Mouse (Mus musculus) cerebellum, postnatal 36 days (tissue): Measurements from ENCODE around the gene Calcoco1.

Experiments used
- DNase-seq, 2 experiments: peaks; one replicate each; pipeline ENCODE4 v3.0.0; 2021 to 2022; ENCODE audit warnings: mixed read lengths in 2 of 2

Gene Calcoco1

GRCm38 (mm10) chr15:102736127-102736944, 14.4 kb upstream of the Calcoco1 start:
- DNase-seq = peak; percentile 72 to 74

GRCm38 (mm10) chr15:102735031-102735430, 13.1 kb upstream of the Calcoco1 start:
- peak; percentile 49 to 56 for DNase-seq

GRCm38 (mm10) chr15:102733759-102734531, 12.0 kb upstream of the Calcoco1 start:
- DNase-seq = no peak

GRCm38 (mm10) chr15:102733233-102733632, 11.3 kb upstream of the Calcoco1 start:
- DNase-seq = peak; percentile 98

- DNase-seq = no peak
These were observed 10.4 kb upstream of the Calcoco1 start for GRCm38 (mm10) chr15:102732406-102732805.

- DNase-seq = no peak
These were observed 6.0 kb upstream of the Calcoco1 start for GRCm38 (mm10) chr15:102727951-102728350.

- no peak for DNase-seq
These were observed 1.6 kb upstream of the Calcoco1 start for GRCm38 (mm10) chr15:102723358-102724135.

GRCm38 (mm10) chr15:102722500-102722931, 538 bp upstream of the Calcoco1 start:
- no peak for DNase-seq

GRCm38 (mm10) chr15:102721016-102721898, 721 bp downstream of the Calcoco1 start:
- no peak for DNase-seq

GRCm38 (mm10) chr15:102716132-102716531, 5.8 kb downstream of the Calcoco1 start:
- no peak for DNase-seq

GRCm38 (mm10) chr15:102707736-102708269, 14.2 kb downstream of the Calcoco1 start:
- DNase-seq = no peak

GRCm38 (mm10) chr15:102705923-102706503, 16.0 kb downstream of the Calcoco1 start:
- DNase-seq = no peak

GRCm38 (mm10) chr15:102705226-102705894, 16.6 kb downstream of the Calcoco1 start:
- no peak for DNase-seq

GRCm38 (mm10) chr15:102704806-102705205, 17.2 kb downstream of the Calcoco1 start:
- DNase-seq = no peak

- DNase-seq = no peak
These were observed 19.0 kb downstream of the Calcoco1 start for GRCm38 (mm10) chr15:102702972-102703371.

GRCm38 (mm10) chr15:102698193-102698592, 23.8 kb downstream of the Calcoco1 start:
- DNase-seq = peak; percentile 90 to 91

- DNase-seq = no peak
These were observed 25.1 kb downstream of the Calcoco1 start for GRCm38 (mm10) chr15:102696899-102697298.

GRCm38 (mm10) chr15:102693600-102693999, 28.4 kb downstream of the Calcoco1 start:
- peak; percentile 82 to 90 for DNase-seq

GRCm38 (mm10) chr15:102692991-102693411, 29.0 kb downstream of the Calcoco1 start:
- peak; percentile 77 to 81 for DNase-seq

GRCm38 (mm10) chr15:102692321-102692804, 29.6 kb downstream of the Calcoco1 start:
- DNase-seq = peak; percentile 26 to 40
